Mouse (Mus musculus) heart, postnatal 0 days (tissue): ENCODE measurements around the gene Olfr465-ps1. TPM values are rescaled to one million over a fixed set of nuclear protein-coding genes. Genes with fewer than 3 reads are reported as not detected.

ENCODE experiments used
- ATAC-seq: fragments of 200-750 bp; cut with Nextera tagmentation; 2 replicates; pipeline ENCODE4 v1.8.0; 2017; ENCODE audit warnings: low read depth, moderate number of reproducible peaks, moderate library complexity; ENCODE audit not compliant: insufficient read depth
- DNase-seq: peaks from one replicate; pipeline ENCODE4 v3.0.0-alpha.2; 2016; ENCODE audit warnings: low spot score
- H3K27ac ChIP-seq: fragments of 300-500 bp; sonication (generic); 2 replicates; pipeline ENCODE4 v1.5.1; 2014; ENCODE audit warnings: low read depth, mild to moderate bottlenecking
- H3K27me3 ChIP-seq: fragments of 300-500 bp; sonication (generic); 2 replicates; pipeline ENCODE4 v1.6.1; 2014; ENCODE audit warnings: low read length, mixed read lengths; ENCODE audit not compliant: control insufficient read depth, insufficient read depth
- H3K36me3 ChIP-seq: fragments of 300-500 bp; sonication (generic); replicated peaks from 2 replicates; pipeline ENCODE4 v1.6.1; 2014; ENCODE audit warnings: low read length, mixed read lengths; ENCODE audit not compliant: control insufficient read depth, insufficient read depth
- H3K4me1 ChIP-seq: fragments of 300-500 bp; sonication (generic); 2 replicates; pipeline ENCODE4 v1.6.1; 2014; ENCODE audit warnings: antibody characterized with exemption; ENCODE audit not compliant: control insufficient read depth, insufficient read depth
- H3K4me2 ChIP-seq: fragments of 300-500 bp; sonication (generic); 2 replicates; pipeline ENCODE4 v1.6.1; 2014; ENCODE audit warnings: low read depth, mild to moderate bottlenecking, low read length, moderate library complexity
- H3K4me3 ChIP-seq: fragments of 300-500 bp; sonication (generic); 2 replicates; pipeline ENCODE4 v1.5.1; 2014; ENCODE audit warnings: low read depth, low read length
- H3K9ac ChIP-seq: fragments of 300-500 bp; sonication (generic); replicated peaks from 2 replicates; pipeline ENCODE4 v1.6.1; 2014; ENCODE audit warnings: low read depth, low read length, mixed read lengths
- H3K9me3 ChIP-seq: fragments of 300-500 bp; sonication (generic); replicated peaks from 2 replicates; pipeline ENCODE4 v1.6.1; 2016; ENCODE audit warnings: low read length; ENCODE audit not compliant: control insufficient read depth
- CTCF ChIP-seq: IDR thresholded peaks from 2 replicates; pipeline ENCODE4 v1.5.1; 2016; ENCODE audit warnings: antibody characterized with exemption, control low read depth, low read depth
- EP300 ChIP-seq: IDR thresholded peaks from 2 replicates; pipeline ENCODE4 v1.6.1; 2016; ENCODE audit warnings: antibody characterized with exemption, low read depth
- WGBS: fragments of 180-500 bp; shearing (Covaris S2); extraction: QIAGEN DNeasy Blood & Tissue Kit; methylation state at CpG from one replicate; pipeline ENCODE4 v1.1.7; 2014; 5-methylcytosine and 5-hydroxymethylcytosine counted together
- polyA plus RNA-seq: library from polyadenylated mRNA; unstranded; fragments of >200 nt; fragmentation: Nextera tagmentation; extraction: Ambion mirVana; gene quantifications from 2 replicates; pipeline ENCODE4 v1.2.1, GENCODE M21; 2015
- total RNA-seq: library from RNA; depleted of rRNA; stranded (reverse); fragments of >200 nt; gene quantifications from 2 replicates; pipeline ENCODE4 v1.2.3, GENCODE M21; 2014; ENCODE audit warnings: low replicate concordance; rRNA removed

Olfr465-ps1 gene
- total and polyA plus RNA-seq, 2 experiments from 2014 or later: not detected

DNA sequence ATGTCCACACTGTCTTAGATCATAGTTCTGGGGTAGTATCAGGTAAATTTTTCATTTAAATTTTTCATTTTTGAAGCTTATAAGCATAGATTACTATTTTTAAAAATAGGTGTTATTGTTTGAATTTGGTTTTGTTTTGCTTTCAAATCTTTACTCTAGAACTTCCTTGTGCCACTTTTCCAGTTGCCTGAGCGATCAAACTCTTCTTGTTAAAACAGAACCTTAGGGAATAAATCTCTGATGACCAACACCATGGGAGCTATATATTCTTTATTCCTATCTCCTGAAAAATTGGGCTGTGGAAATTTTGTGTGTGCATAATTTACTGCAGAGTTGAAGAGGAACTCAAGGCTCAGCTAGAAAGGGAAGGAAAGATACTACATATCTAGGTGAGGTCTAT lies 12.1 kb downstream of the Olfr465-ps1 start, which contains the start of gene Olfr466:
Olfr466 (plus strand) TSS at position 301 of the 400 bp plus-strand sequence.
- DNase-seq (no peak), ATAC-seq (no peak)
- Histone ChIP-seq H3K4me2 (no peak within 1 kb of the TSS), H3K27ac (no peak within 1 kb of the TSS), H3K9ac (no peak within 1 kb of the TSS), H3K27me3 (no peaks in the 10 kb centered on the region), H3K9me3 (no peaks in the 10 kb centered on the region), H3K4me3 (no peak within 1 kb of the TSS), H3K4me1 (no peaks in the 10 kb centered on the region), H3K36me3 (no peaks in the 10 kb centered on the region)
- TF ChIP-seq EP300 (no peak), CTCF (no peak)
- 64% methylated on average over 1 of the region's 1 CpGs for WGBS

GRCm38 (mm10) chr13:65174102-65174501 lies 36.2 kb downstream of the Olfr465-ps1 start:
- H3K4me1 ChIP-seq: no peaks in the 10 kb centered on the region
- no peak overlapping the region for H3K4me2 ChIP-seq
- no peak overlapping the region for H3K4me3 ChIP-seq

DNA sequence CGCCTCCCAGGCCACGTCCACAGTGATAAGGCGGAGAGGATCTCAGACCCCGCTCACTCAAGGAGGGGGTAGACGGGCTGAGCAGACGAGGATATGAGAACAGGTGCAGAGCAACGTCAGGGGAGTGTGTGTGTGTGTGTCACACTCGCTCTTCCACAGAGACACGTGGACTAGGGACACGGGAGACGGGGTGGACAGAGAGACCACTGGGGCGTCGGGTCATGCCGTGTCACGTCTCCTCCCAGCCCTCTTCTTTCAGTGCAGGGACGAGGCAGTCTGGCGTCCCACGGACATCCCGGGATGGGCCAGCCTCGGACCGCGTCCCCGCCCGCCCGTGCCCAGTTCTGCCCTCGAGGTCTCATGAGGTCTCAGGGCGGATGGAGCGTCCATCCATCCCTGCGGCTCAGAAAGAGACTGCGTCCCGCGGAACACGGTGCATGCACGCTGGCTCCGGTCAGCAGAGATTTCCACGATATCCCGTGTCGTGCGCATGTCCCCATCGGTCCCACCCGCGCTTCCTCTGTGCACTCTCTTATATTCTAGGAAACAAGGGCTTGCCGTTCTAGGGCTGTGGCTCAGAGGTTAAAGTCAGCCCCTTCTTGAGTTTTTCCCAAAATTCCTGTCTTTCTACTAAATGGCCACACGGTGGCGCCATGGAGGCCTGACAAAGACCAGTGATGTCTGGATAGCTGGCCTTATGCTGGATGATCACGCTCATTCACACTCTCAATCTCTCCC lies 38.0 kb downstream of the Olfr465-ps1 start:
- H3K4me2 ChIP-seq: peak overlapping the region; percentile 43; the same call in 1 of the 2 replicates
- H3K9ac ChIP-seq: no peak overlapping the region
- H3K36me3 ChIP-seq: no peaks in the 10 kb centered on the region
- ATAC-seq: no peak; the same call in 1 of the 2 replicates
- no peak overlapping the region for H3K27ac ChIP-seq
- TF ChIP-seq CTCF (peak; percentile 52), EP300 (no peak)
- peak; percentile 10 for DNase-seq
- WGBS: 15% methylated on average over 46 of the region's 46 CpGs
- H3K4me1 ChIP-seq: no peaks in the 10 kb centered on the region
- H3K9me3 ChIP-seq: no peaks in the 10 kb centered on the region
- H3K4me3 ChIP-seq: peak overlapping the region; percentile 20
- no peaks in the 10 kb centered on the region for H3K27me3 ChIP-seq

More at GRCm38 (mm10) chr13:65174102-65174501, 36.2 kb downstream of the Olfr465-ps1 start:
- Histone ChIP-seq H3K9me3 (no peaks in the 10 kb centered on the region), H3K36me3 (no peaks in the 10 kb centered on the region), H3K27ac (no peak overlapping the region), H3K27me3 (no peaks in the 10 kb centered on the region), H3K9ac (no peak overlapping the region)
- TF ChIP-seq CTCF: no peak
- no peak for TF ChIP-seq EP300
- WGBS: 68% methylated on average over 3 of the region's 3 CpGs
- ATAC-seq: no peak
- DNase-seq: no peak

GRCm38 (mm10) chr13:65176472-65177091 lies 38.7 kb downstream of the Olfr465-ps1 start:
- H3K4me1 ChIP-seq: no peaks in the 10 kb centered on the region
- no peaks in the 10 kb centered on the region for H3K36me3 ChIP-seq
- no peak overlapping the region for H3K4me3 ChIP-seq
- H3K4me2 ChIP-seq: no peak overlapping the region
- no peak for ATAC-seq
- no peak overlapping the region for H3K27ac ChIP-seq
- no peak overlapping the region for H3K9ac ChIP-seq
- H3K27me3 ChIP-seq: no peaks in the 10 kb centered on the region
- H3K9me3 ChIP-seq: no peaks in the 10 kb centered on the region
- no peak for TF ChIP-seq EP300
- DNase-seq: no peak
- 49% methylated on average over 15 of the region's 15 CpGs for WGBS

Other genes starting within 250 kb of the Olfr465-ps1 start
- 1.3 TPM in 1 of 2 replicates, not detected in the other for gene Cntnap3, start 234.1 kb upstream of the Olfr465-ps1 start, total RNA-seq
- gene Cntnap3, start 234.1 kb upstream of the Olfr465-ps1 start, polyA plus RNA-seq: not detected in 2 replicates
- not detected in 2 replicates for gene Spata31, start 220.7 kb upstream of the Olfr465-ps1 start, total RNA-seq
- gene Spata31, start 220.7 kb upstream of the Olfr465-ps1 start, polyA plus RNA-seq: not detected in 2 replicates
- gene Spata31d1c, start 105.0 kb upstream of the Olfr465-ps1 start, total RNA-seq: not detected in 2 replicates
- gene Spata31d1c, start 105.0 kb upstream of the Olfr465-ps1 start, polyA plus RNA-seq: not detected in 2 replicates
- gene Prss47, start 85.3 kb upstream of the Olfr465-ps1 start, total RNA-seq: not detected in 2 replicates
- gene Prss47, start 85.3 kb upstream of the Olfr465-ps1 start, polyA plus RNA-seq: not detected in 2 replicates
- 35.6 and 37.1 TPM in 2 replicates for gene Mfsd14b, start 25.1 kb upstream of the Olfr465-ps1 start, total RNA-seq
- 24.2 and 26.9 TPM in 2 replicates for gene Mfsd14b, start 25.1 kb upstream of the Olfr465-ps1 start, polyA plus RNA-seq
- gene Olfr466, start 12.2 kb downstream of the Olfr465-ps1 start, total RNA-seq: not detected in 2 replicates
- gene Olfr466, start 12.2 kb downstream of the Olfr465-ps1 start, polyA plus RNA-seq: not detected in 2 replicates
- gene Nlrp4f, start 67.9 kb downstream of the Olfr465-ps1 start, total RNA-seq: not detected in 2 replicates
- gene Nlrp4f, start 67.9 kb downstream of the Olfr465-ps1 start, polyA plus RNA-seq: not detected in 2 replicates
- gene Gm10775, start 121.5 kb downstream of the Olfr465-ps1 start, total RNA-seq: not detected in 2 replicates
- not detected in 2 replicates for gene Gm10775, start 121.5 kb downstream of the Olfr465-ps1 start, polyA plus RNA-seq
- 21.1 and 27.6 TPM in 2 replicates for gene Zfp369, start 140.7 kb downstream of the Olfr465-ps1 start, total RNA-seq
- gene Zfp369, start 140.7 kb downstream of the Olfr465-ps1 start, polyA plus RNA-seq: 5.2 and 6.2 TPM in 2 replicates